Mouse (Mus musculus) lung, embryonic 15.5 days (tissue): ENCODE results near the gene Crkl. TPM values are rescaled to one million over a fixed set of nuclear protein-coding genes. Genes with fewer than 3 reads are reported as not detected.

Source experiments
- ATAC-seq: fragments of 200-750 bp; cut with Nextera tagmentation; 2 replicates; pipeline ENCODE4 v1.8.0; 2017; ENCODE audit warnings: moderate number of reproducible peaks, borderline replicate concordance; ENCODE audit not compliant: low FRiP score, low TSS enrichment; ENCODE audit errors: extremely low read depth
- H3K27ac ChIP-seq: fragments of 300-500 bp; sonication (generic); 2 replicates; pipeline ENCODE4 v1.5.1; 2015; ENCODE audit warnings: moderate library complexity, mild to moderate bottlenecking, inconsistent platforms
- H3K27me3 ChIP-seq: fragments of 300-500 bp; sonication (generic); 2 replicates; pipeline ENCODE4 v1.6.1; 2015; ENCODE audit warnings: inconsistent platforms
- H3K36me3 ChIP-seq: fragments of 300-500 bp; sonication (generic); 2 replicates; pipeline ENCODE4 v1.6.1; 2015; ENCODE audit warnings: inconsistent platforms
- H3K4me1 ChIP-seq: fragments of 300-500 bp; sonication (generic); 2 replicates; pipeline ENCODE4 v1.6.1; 2015; ENCODE audit warnings: inconsistent platforms
- H3K4me2 ChIP-seq: fragments of 300-500 bp; sonication (generic); 2 replicates; pipeline ENCODE4 v1.6.1; 2015; ENCODE audit warnings: inconsistent platforms, mild to moderate bottlenecking, moderate library complexity
- H3K4me3 ChIP-seq: fragments of 300-500 bp; sonication (generic); 2 replicates; pipeline ENCODE4 v1.5.1; 2015; ENCODE audit warnings: mild to moderate bottlenecking, inconsistent platforms
- H3K9ac ChIP-seq: fragments of 300-500 bp; sonication (generic); 2 replicates; pipeline ENCODE4 v1.6.1; 2015; ENCODE audit warnings: inconsistent platforms
- H3K9me3 ChIP-seq: fragments of 300-500 bp; sonication (generic); 2 replicates; pipeline ENCODE4 v1.6.1; 2016; ENCODE audit warnings: inconsistent platforms
- WGBS: fragments of 180-500 bp; shearing (Covaris S2); methylation state at CpG from one replicate; pipeline ENCODE4 v1.1.7; 2015; 5-methylcytosine and 5-hydroxymethylcytosine counted together
- polyA plus RNA-seq: library from polyadenylated mRNA; unstranded; fragments of >200 nt; fragmentation: Nextera tagmentation; extraction: Ambion mirVana; gene quantifications from 2 replicates; pipeline ENCODE4 v1.2.1, GENCODE M21; 2015

Crkl gene
- polyA plus RNA-seq, 1 experiment from 2014 or later = 67.8 TPM

DNA sequence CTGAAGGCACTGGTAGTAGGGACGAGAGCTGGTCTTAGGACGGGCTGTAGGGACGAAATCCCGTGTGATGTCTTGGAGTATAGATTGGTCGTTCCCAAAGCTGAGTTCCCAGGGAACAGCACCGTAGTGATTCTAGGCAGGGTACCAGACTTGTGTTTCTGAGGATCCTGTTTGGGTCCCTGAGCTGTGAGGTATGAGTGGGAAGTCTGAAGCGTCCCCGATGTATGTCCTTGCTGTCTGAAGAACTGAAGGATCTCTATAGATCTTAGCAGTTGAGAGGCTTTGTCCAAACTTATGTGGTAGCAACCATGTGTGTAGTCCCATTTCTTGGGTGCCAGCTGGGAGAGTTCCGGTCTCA lies 57.4 kb downstream of the Crkl start:
- peak overlapping the region; percentile 72 for H3K4me2 ChIP-seq
- H3K36me3 ChIP-seq = peaks cover 25% of the 10 kb centered on the region
- 7% methylated on average over 9 of the region's 9 CpGs for WGBS
- peaks cover 15% of the 10 kb centered on the region for H3K4me1 ChIP-seq
- no peaks in the 10 kb centered on the region for H3K9me3 ChIP-seq
- peak overlapping the region; percentile 67 for H3K4me3 ChIP-seq
- H3K27ac ChIP-seq = peak overlapping the region; percentile 95
- H3K27me3 ChIP-seq = no peaks in the 10 kb centered on the region
- ATAC-seq = no peak
- H3K9ac ChIP-seq = peak overlapping the region; percentile 73

GRCm38 (mm10) chr16:17510143-17510542 lies 58.4 kb downstream of the Crkl start:
- Histone ChIP-seq H3K36me3 (peaks cover 25% of the 10 kb centered on the region), H3K9ac (no peak overlapping the region), H3K27me3 (no peaks in the 10 kb centered on the region), H3K27ac (no peak overlapping the region), H3K4me2 (peak overlapping the region; percentile 72), H3K4me3 (no peak overlapping the region), H3K4me1 (peaks cover 15% of the 10 kb centered on the region), H3K9me3 (no peaks in the 10 kb centered on the region)
- ATAC-seq = no peak
- 98% methylated on average over 2 of the region's 2 CpGs for WGBS

DNA sequence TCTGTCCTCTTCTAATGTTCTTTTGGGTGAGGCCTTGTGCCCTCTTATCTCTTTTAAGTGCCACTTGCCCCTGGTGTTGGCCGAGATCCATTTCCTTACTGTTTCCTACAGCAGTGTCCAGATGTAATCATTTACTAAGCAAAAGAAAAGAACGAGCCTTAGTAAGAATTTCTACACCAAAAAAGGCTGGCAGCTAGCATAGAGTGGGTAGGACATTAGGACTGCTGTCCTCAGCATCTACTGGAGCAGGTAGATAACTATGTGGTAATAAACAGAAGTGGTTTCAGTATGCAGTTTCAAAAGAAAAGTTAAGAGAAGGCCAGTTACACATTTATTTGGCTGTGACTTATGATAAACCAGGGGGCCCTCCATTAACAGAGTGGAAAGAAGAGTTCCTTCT lies 58.9 kb downstream of the Crkl start:
- ATAC-seq = no peak
- no peak overlapping the region for H3K27ac ChIP-seq
- H3K36me3 ChIP-seq = peaks cover 31% of the 10 kb centered on the region
- H3K9ac ChIP-seq = no peak overlapping the region
- no peak overlapping the region for H3K4me2 ChIP-seq
- H3K9me3 ChIP-seq = no peaks in the 10 kb centered on the region
- no peak overlapping the region for H3K4me3 ChIP-seq
- peaks cover 15% of the 10 kb centered on the region for H3K4me1 ChIP-seq
- no peaks in the 10 kb centered on the region for H3K27me3 ChIP-seq
- WGBS = 45% methylated on average over 2 of the region's 2 CpGs

- WGBS = 92% methylated on average over 4 of the region's 4 CpGs
- no peak for ATAC-seq
- Histone ChIP-seq H3K4me2 (no peak overlapping the region), H3K36me3 (peaks cover 37% of the 10 kb centered on the region), H3K4me3 (no peak overlapping the region), H3K27me3 (no peaks in the 10 kb centered on the region), H3K27ac (no peak overlapping the region), H3K4me1 (peaks cover 15% of the 10 kb centered on the region), H3K9ac (no peak overlapping the region), H3K9me3 (no peaks in the 10 kb centered on the region)
Observed at GRCm38 (mm10) chr16:17511431-17511830, 59.6 kb downstream of the Crkl start.

GRCm38 (mm10) chr16:17518910-17519309 lies 67.1 kb downstream of the Crkl start:
- H3K4me2 ChIP-seq = no peak overlapping the region
- no peaks in the 10 kb centered on the region for H3K9me3 ChIP-seq
- no peak overlapping the region for H3K4me3 ChIP-seq
- no peaks in the 10 kb centered on the region for H3K27me3 ChIP-seq
- H3K36me3 ChIP-seq = peaks cover 80% of the 10 kb centered on the region
- H3K27ac ChIP-seq = no peak overlapping the region
- no peak for ATAC-seq
- 81% methylated on average over 2 of the region's 2 CpGs for WGBS
- H3K9ac ChIP-seq = no peak overlapping the region
- H3K4me1 ChIP-seq = no peaks in the 10 kb centered on the region

DNA sequence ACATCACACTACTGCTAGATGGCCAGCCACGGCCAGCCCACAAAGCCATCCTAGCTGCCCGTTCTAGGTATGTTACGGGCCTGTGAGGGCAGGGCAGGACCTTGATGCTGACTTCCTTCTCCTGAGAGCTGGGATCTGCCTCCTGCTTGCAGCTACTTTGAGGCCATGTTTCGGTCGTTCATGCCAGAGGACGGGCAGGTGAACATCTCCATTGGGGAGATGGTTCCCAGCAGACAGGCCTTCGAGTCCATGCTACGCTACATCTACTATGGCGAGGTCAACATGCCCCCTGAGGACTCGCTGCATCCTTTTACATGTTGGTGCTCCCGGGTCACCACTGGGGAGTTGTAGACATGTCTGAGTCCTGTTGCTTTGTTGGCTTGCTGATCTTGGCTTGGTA lies 72.4 kb downstream of the Crkl start:
- H3K27me3 ChIP-seq = no peaks in the 10 kb centered on the region
- H3K36me3 ChIP-seq = peaks cover 89% of the 10 kb centered on the region
- no peak overlapping the region for H3K4me2 ChIP-seq
- no peaks in the 10 kb centered on the region for H3K4me1 ChIP-seq
- no peak for ATAC-seq
- H3K4me3 ChIP-seq = no peak overlapping the region
- no peak overlapping the region for H3K9ac ChIP-seq
- no peaks in the 10 kb centered on the region for H3K9me3 ChIP-seq
- no peak overlapping the region for H3K27ac ChIP-seq
- WGBS = 93% methylated on average over 11 of the region's 11 CpGs

DNA sequence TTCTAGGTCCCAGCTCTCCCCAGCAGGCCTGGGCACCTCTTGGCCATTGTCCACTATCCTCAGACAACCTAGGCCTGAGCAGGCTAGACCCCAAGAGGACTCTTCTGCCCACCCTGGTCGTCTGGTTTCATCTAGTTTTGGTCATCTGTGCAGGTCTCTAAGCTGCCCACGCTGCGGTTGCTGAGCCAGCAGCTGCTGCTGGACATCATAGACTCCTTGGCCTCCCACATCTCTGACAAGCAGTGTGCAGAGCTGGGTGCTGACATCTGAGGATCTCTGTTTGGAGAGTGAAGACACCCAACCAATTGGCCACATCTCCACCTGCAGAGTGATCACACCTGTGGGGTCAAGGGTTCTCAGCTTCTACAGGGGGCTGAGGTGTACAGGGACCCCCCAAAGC lies 73.7 kb downstream of the Crkl start:
- Histone ChIP-seq H3K4me1 (peaks cover 10% of the 10 kb centered on the region; the same call in 1 of the 2 replicates), H3K27me3 (no peaks in the 10 kb centered on the region), H3K9ac (no peak overlapping the region), H3K4me2 (no peak overlapping the region), H3K4me3 (no peak overlapping the region), H3K27ac (no peak overlapping the region), H3K36me3 (peaks cover 76% of the 10 kb centered on the region), H3K9me3 (no peaks in the 10 kb centered on the region)
- 79% methylated on average over 3 of the region's 3 CpGs for WGBS
- no peak for ATAC-seq

DNA sequence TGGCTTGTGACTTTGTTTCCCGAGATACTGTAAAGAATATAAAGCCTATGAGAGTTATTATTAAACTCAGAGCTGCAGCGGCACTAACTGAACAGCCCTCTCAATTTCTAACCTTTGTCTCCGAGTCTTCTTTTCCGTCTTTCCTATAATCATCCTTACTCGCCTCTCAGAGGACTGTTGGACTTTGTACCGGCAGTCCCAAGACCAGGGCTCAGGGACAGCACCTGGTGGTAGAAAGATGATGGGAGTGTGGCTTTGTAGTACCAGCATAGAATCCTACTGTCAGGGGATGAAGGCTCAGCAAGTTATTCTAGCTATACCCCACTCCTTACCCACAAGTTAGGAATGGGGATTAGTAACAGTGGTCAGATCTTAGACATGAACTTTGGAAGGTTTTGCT lies 74.4 kb downstream of the Crkl start:
- Histone ChIP-seq H3K9me3 (no peaks in the 10 kb centered on the region), H3K4me1 (peaks cover 10% of the 10 kb centered on the region; the same call in 1 of the 2 replicates), H3K4me2 (no peak overlapping the region), H3K9ac (no peak overlapping the region), H3K4me3 (no peak overlapping the region), H3K27ac (no peak overlapping the region), H3K36me3 (peaks cover 69% of the 10 kb centered on the region), H3K27me3 (no peaks in the 10 kb centered on the region)
- no peak for ATAC-seq
- 88% methylated on average over 6 of the region's 6 CpGs for WGBS

DNA sequence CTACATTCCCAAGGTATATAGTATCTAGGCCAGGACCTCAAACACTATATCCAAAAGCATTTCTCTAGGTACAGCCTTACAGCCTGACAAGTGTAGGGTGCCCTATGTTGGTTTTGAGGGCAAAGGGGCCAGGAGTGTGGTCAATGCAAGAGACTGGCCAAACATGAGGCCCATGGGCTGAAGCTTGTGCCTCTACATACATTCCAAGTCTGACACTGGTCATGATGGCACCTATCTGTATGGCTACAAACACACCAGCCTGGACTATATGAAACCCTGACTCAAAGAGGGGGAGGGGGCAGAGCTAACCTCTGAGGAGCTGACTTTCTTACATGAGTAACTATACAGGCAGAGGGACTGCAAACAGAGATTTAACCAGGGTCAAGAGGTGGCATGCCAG lies 75.8 kb downstream of the Crkl start:
- ATAC-seq = no peak
- no peaks in the 10 kb centered on the region for H3K9me3 ChIP-seq
- H3K36me3 ChIP-seq = peaks cover 55% of the 10 kb centered on the region
- no peak overlapping the region for H3K9ac ChIP-seq
- H3K27me3 ChIP-seq = no peaks in the 10 kb centered on the region
- H3K4me3 ChIP-seq = no peak overlapping the region
- no peak overlapping the region for H3K4me2 ChIP-seq
- peaks cover 17% of the 10 kb centered on the region for H3K4me1 ChIP-seq
- no peak overlapping the region for H3K27ac ChIP-seq

GRCm38 (mm10) chr16:17528276-17528675 lies 76.5 kb downstream of the Crkl start:
- Histone ChIP-seq H3K4me2 (no peak overlapping the region), H3K9ac (no peak overlapping the region), H3K4me3 (no peak overlapping the region), H3K9me3 (no peaks in the 10 kb centered on the region), H3K27ac (no peak overlapping the region), H3K27me3 (no peaks in the 10 kb centered on the region), H3K36me3 (peaks cover 48% of the 10 kb centered on the region), H3K4me1 (peaks cover 17% of the 10 kb centered on the region)
- ATAC-seq = no peak
- 85% methylated on average over 13 of the region's 13 CpGs for WGBS

DNA sequence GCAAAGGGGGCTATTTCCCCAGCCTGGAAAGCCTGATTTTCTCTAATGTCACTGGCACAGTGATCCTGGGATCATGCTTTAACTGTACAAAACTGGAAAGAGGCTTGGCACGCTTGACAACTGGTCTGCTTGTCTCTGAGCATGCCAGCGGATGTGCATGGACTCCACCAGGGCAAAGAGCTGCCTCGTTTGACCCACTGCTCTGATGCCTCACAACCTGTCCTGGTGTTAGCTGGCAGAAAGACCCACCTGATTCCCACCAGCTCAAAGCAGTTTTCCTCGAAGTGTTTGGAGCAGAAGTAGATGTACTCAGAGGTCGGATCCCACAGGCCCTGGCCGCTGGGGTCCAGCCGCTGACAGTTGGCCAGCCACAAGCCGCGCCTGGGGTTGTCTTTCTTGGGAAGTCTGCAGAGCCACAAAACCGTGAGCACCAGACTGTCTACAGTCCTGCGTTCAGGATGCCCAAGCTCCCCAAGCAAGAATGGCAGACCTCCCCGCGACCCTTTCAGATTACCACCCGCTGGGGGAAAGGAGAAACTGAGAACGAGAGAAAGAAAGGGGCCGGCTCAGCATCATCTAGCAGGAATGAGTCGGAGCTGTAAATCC lies 78.3 kb downstream of the Crkl start:
- peak overlapping the region; percentile 87 for H3K9ac ChIP-seq
- no peaks in the 10 kb centered on the region for H3K27me3 ChIP-seq
- no peaks in the 10 kb centered on the region for H3K9me3 ChIP-seq
- ATAC-seq = no peak
- peaks cover 33% of the 10 kb centered on the region for H3K36me3 ChIP-seq
- H3K4me3 ChIP-seq = peak overlapping the region; percentile 78
- 13% methylated on average over 17 of the region's 17 CpGs for WGBS
- H3K27ac ChIP-seq = peak overlapping the region; percentile 97
- H3K4me1 ChIP-seq = peaks cover 17% of the 10 kb centered on the region
- peak overlapping the region; percentile 82 for H3K4me2 ChIP-seq

- Histone ChIP-seq H3K36me3 (peaks cover 26% of the 10 kb centered on the region), H3K27me3 (no peaks in the 10 kb centered on the region), H3K9me3 (no peaks in the 10 kb centered on the region), H3K4me2 (peak within 1 kb of the TSS; percentile 82), H3K9ac (peak within 1 kb of the TSS; percentile 87), H3K27ac (peak within 1 kb of the TSS; percentile 97), H3K4me3 (peak within 1 kb of the TSS; percentile 78), H3K4me1 (peaks cover 17% of the 10 kb centered on the region)
- peak; percentile 97 for ATAC-seq
- WGBS = under 1% methylated on average over 67 of the region's 67 CpGs
Observed at GRCm38 (mm10) chr16:17530640-17531288, 79.0 kb downstream of the Crkl start, which contains the start of gene Thap7. Thap7 (minus strand) TSS chr16:17531136.
